Mouse (Mus musculus): ENCODE results near the gene Bglap2.
"Not testable (repeated sequence)": the region's sequence is repeated elsewhere in the genome, so short reads cannot be mapped to it uniquely, and the experiment has no call there.

Gene Bglap2

GRCm38 (mm10) chr3:88393776-88394375 is 15.4 kb upstream of the Bglap2 start:
- DNase-seq (ENCODE audit: low spot score) = no peak

GRCm38 (mm10) chr3:88384364-88384763 is 5.9 kb upstream of the Bglap2 start, which contains the start of gene Bglap:
Gene Bglap (minus strand): TSS chr3:88384464.
- no peak for DNase-seq (ENCODE audit: low spot score)

GRCm38 (mm10) chr3:88382383-88382782 is 3.9 kb upstream of the Bglap2 start:
- not testable (repeated sequence) for DNase-seq (ENCODE audit: low spot score)

GRCm38 (mm10) chr3:88381389-88382315 is 3.2 kb upstream of the Bglap2 start:
- not testable (repeated sequence) for DNase-seq (ENCODE audit: low spot score)

GRCm38 (mm10) chr3:88376644-88377043 is 1.9 kb downstream of the Bglap2 start:
- DNase-seq (ENCODE audit: low spot score) = not testable (repeated sequence)

- not testable (repeated sequence) for DNase-seq (ENCODE audit: low spot score)
Measured at GRCm38 (mm10) chr3:88375750-88376626, 2.5 kb downstream of the Bglap2 start.

- DNase-seq (ENCODE audit: low spot score) = not testable (repeated sequence)
Measured at GRCm38 (mm10) chr3:88372643-88373042, 5.9 kb downstream of the Bglap2 start, which contains the start of gene Bglap3. Gene Bglap3 (minus strand): TSS chr3:88372743.

- DNase-seq (ENCODE audit: low spot score) = not testable (repeated sequence)
Measured at GRCm38 (mm10) chr3:88368511-88368910, 10.0 kb downstream of the Bglap2 start.

- DNase-seq (ENCODE audit: low spot score) = not testable (repeated sequence)
Measured at GRCm38 (mm10) chr3:88367517-88367916, 11.0 kb downstream of the Bglap2 start.

GRCm38 (mm10) chr3:88366830-88367428 is 11.6 kb downstream of the Bglap2 start:
- DNase-seq (ENCODE audit: low spot score) = peak; percentile 36

- no peak for DNase-seq (ENCODE audit: low spot score)
Measured at GRCm38 (mm10) chr3:88365705-88366361, 12.7 kb downstream of the Bglap2 start.

GRCm38 (mm10) chr3:88364337-88364736 is 14.2 kb downstream of the Bglap2 start, which contains the start of gene Paqr6:
Gene Paqr6 (plus strand): TSS chr3:88364584.
- DNase-seq (ENCODE audit: low spot score) = peak; percentile 74

GRCm38 (mm10) chr3:88363700-88364099 is 14.8 kb downstream of the Bglap2 start:
- DNase-seq (ENCODE audit: low spot score) = peak; percentile 18

- DNase-seq (ENCODE audit: low spot score) = no peak
Measured at GRCm38 (mm10) chr3:88361612-88362313, 16.7 kb downstream of the Bglap2 start.

GRCm38 (mm10) chr3:88361096-88361495 is 17.4 kb downstream of the Bglap2 start:
- DNase-seq (ENCODE audit: low spot score) = no peak

GRCm38 (mm10) chr3:88359989-88360388 is 18.5 kb downstream of the Bglap2 start:
- DNase-seq (ENCODE audit: low spot score) = no peak

- DNase-seq (ENCODE audit: low spot score) = no peak
Measured at GRCm38 (mm10) chr3:88359584-88359983, 18.9 kb downstream of the Bglap2 start.

GRCm38 (mm10) chr3:88354396-88355165 is 23.9 kb downstream of the Bglap2 start:
- DNase-seq (ENCODE audit: low spot score) = no peak

- no peak for DNase-seq (ENCODE audit: low spot score)
Measured at GRCm38 (mm10) chr3:88352907-88353306, 25.6 kb downstream of the Bglap2 start.

All from lung, postnatal 25 days (tissue).